ENCODE assay signal across 23 mouse cellular contexts in genomic region chr16:14262410-14262809, GRCm38 (mm10). TPM values are rescaled to one million over a fixed set of nuclear protein-coding genes. Genes with fewer than 3 reads are reported as not detected.
"Had no signal": no experiment of that assay in that cellular context is flagged by ENCODE, and none has a peak within 500 bp of the region (broad histone marks: within the 10 kb centered on the region; RNA-seq: fewer than 3 reads in every experiment).

No protein-coding gene starts in this region.

- H3K9me3 ChIP-seq: heart, embryonic 10.5 days; heart, embryonic 13.5 days; heart, embryonic 15.5 days; hindbrain, embryonic 13.5 days; hindbrain, embryonic 15.5 days; intestine, embryonic 15.5 days; limb, embryonic 10.5 days; limb, embryonic 12.5 days had no signal

- H3K4me2 ChIP-seq: heart, embryonic 13.5 days; heart, embryonic 15.5 days; hindbrain, embryonic 13.5 days; hindbrain, embryonic 15.5 days; intestine, embryonic 15.5 days; limb, embryonic 12.5 days had no signal

- H3K4me1 ChIP-seq: heart, embryonic 10.5 days; hindbrain, embryonic 13.5 days; hindbrain, embryonic 15.5 days; intestine, embryonic 15.5 days; limb, embryonic 10.5 days; limb, embryonic 12.5 days had no signal

- H3K9ac ChIP-seq: heart, embryonic 13.5 days; heart, embryonic 15.5 days; hindbrain, embryonic 13.5 days; hindbrain, embryonic 15.5 days; intestine, embryonic 15.5 days; limb, embryonic 12.5 days had no signal

- DNase-seq: gastrocnemius, postnatal 14 days; heart, postnatal 14 days; heart, postnatal 36 days; kidney, adult 18-20 months; kidney, adult 8-10 months; kidney, postnatal 10 days; kidney, postnatal 25 days; kidney, postnatal 4 days had no signal

- H3K36me3 ChIP-seq: heart, embryonic 10.5 days; heart, embryonic 13.5 days; heart, embryonic 15.5 days; hindbrain, embryonic 13.5 days; hindbrain, embryonic 15.5 days; intestine, embryonic 15.5 days; limb, embryonic 10.5 days; limb, embryonic 12.5 days had no signal

- H3K27me3 ChIP-seq: hindbrain, embryonic 13.5 days; hindbrain, embryonic 15.5 days; intestine, embryonic 15.5 days; limb, embryonic 12.5 days had no signal

- H3K27ac ChIP-seq: heart, embryonic 10.5 days; heart, embryonic 13.5 days; heart, embryonic 15.5 days; hindbrain, embryonic 13.5 days; hindbrain, embryonic 15.5 days; intestine, embryonic 15.5 days; layer of hippocampus, adult 2 months; left cerebral cortex, adult 2 months; limb, embryonic 10.5 days; limb, embryonic 12.5 days had no signal

- ATAC-seq: forebrain, embryonic 16.5 days; inflammation-experienced regulatory T-cells, adult 6 months; intestine, embryonic 15.5 days; intestine, postnatal 0 days had no signal

- H3K4me3 ChIP-seq: heart, embryonic 10.5 days; heart, embryonic 13.5 days; heart, embryonic 15.5 days; hindbrain, embryonic 13.5 days; hindbrain, embryonic 15.5 days; intestine, embryonic 15.5 days; layer of hippocampus, adult 2 months; left cerebral cortex, adult 2 months; limb, embryonic 10.5 days; limb, embryonic 12.5 days had no signal

RNA-seq across cellular contexts. Expression of gene Myh11, which starts 28.8 kb away (rescaled TPM):
- total RNA-seq: granulocyte monocyte progenitor cell, adult 5-6 weeks; hematopoietic stem cell, adult 5-6 weeks had no signal
